Mouse (Mus musculus) embryo, embryonic 9.5 days (tissue): Measurements from ENCODE around the gene Slc39a11.

Experiments
- DNase-seq: peaks from one replicate; pipeline ENCODE4 v3.0.0-alpha.2; 2017; ENCODE audit errors: extremely low spot score

Slc39a11 gene

DNA sequence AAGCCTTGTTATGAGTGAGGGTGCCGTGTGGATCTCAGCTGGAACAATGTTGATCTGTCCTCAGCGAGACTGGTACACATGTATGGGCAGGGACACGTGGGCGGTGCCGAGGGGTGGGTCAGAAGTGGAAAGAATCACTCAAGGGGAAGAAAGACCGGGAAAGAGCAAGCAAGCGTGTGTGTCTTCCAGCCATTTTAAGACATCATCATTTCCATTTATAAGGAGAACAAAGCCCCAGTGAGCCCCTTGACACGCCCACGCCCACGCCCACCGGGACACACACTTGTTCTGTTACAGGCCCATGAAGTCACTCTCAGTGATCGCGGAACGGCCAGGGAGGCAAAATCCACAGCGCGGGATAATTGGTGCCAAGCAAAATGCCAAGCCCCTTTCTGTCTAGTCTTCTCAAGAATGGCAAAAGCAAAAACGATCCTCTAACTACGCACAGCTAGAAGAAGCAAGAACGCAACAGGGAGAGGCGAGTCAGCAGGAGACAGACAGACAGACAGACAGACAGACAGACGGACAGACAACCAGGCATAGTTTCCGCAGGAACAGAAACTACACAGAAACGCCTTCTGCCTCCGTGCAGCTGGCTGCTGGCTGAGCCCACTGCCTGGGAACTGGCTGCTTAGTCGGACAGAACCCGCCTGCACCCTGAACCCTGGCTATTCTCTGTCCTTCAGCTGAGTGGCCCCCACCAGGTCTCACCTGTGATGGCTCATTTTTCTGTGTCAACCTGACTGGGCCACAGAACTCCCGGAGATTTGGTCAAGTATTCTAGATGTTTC, 364.7 kb downstream of the Slc39a11 start:
- no peak for DNase-seq

DNA sequence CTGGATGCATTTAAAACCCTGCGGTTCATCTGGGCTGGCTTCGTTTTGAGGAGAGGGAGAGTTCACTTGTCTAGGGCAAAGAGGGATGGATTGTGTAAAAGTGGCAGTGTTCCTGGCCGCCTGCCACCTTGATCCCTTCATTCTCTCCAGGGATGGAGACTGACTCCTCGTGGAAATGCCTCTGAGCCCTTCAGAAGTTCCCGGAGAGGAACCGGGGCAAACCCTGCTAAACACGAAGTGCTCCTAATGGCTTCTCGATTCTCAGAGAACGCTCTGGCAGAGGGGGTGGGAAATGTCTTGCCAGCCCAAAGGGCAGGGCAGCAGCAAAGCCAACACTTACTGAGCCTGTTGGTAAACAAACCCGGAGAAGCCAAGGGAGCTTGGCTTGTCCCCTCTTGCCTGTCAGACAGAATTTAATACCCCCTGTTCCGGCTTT, 366.5 kb downstream of the Slc39a11 start:
- no peak for DNase-seq

DNA sequence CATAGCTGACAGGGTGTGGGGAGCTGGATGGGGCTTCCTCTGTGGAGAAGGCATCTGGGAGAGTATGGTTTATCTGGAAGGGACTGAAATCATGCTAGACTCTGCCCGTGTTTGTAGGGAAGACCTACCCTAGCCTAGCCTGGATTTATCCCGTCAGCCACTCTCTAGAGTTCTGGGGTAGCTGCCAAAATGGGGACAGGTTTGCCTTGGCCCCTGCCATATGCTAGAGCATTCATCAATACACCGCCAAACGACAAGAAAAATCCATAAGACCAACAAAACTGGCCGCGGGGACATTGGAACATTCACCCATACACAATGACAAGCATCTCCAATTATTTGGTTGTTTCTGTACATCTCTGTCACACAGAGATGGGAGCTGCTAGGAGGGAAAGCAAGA, 371.6 kb downstream of the Slc39a11 start:
- no peak for DNase-seq

DNA sequence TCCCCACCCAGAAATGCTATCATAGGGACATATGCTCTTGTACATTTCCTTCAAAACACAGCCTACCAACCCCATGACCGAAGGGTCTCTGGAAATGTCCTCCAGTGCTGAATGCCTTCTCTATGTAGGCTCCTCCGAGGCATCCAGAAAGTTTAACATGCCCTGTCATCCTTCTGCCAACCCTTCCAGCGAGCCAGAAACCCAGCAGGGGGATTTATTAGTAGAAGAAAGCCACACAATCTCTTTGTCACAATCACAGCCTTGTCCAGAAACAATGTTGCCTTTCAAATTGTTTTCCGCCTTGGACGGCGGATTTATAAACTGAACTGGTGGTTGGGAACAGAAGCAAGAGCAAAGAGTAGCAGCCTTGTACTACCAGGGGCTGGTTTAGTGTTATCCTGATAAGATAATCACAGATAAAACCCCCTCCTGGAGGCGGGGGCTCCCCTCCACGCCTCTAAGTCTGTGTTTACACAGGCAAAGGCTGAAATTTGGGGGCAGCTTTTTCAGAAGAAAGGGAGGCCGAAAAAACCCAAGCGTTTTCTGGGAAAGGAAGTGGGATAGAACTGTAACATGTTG, 372.8 kb downstream of the Slc39a11 start:
- no peak for DNase-seq

DNA sequence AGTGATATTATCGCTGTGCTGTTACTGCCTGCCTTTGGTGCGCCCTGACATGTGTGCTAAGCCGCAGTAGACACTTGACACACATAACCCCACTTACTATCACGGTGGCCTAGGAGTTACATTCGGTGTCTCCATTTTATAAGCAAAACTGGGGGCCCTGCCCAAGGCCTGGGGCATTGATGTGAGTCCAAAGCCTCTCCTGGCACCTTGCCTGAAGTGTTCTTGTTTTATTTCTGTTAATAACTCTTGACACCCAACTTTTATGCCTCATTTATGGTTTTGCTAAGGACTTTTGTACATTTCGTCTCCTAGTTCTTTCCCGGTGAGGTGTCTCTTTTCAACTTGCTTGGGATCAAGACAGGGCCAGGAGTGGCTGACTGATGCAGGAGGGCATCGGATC, 373.4 kb downstream of the Slc39a11 start:
- no peak for DNase-seq

DNA sequence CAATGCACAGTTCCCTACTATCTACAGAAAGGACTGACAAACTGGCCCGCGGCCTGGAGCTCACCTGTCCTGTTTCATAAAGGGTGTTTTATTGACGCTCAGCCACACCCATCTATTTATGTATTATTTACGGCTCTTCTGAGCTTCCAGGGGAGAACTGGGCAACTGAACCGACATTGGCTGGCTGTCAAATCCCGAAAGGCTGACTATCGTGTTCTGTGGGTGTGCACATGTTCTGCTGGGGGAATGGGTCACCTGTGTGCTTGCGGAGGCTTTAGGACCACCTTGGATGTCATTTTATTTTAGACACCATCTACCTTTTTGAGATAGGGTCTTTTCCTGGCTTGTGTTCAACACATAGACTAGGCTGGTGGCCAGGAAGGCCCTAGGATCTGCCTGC, 375.8 kb downstream of the Slc39a11 start:
- no peak for DNase-seq

DNA sequence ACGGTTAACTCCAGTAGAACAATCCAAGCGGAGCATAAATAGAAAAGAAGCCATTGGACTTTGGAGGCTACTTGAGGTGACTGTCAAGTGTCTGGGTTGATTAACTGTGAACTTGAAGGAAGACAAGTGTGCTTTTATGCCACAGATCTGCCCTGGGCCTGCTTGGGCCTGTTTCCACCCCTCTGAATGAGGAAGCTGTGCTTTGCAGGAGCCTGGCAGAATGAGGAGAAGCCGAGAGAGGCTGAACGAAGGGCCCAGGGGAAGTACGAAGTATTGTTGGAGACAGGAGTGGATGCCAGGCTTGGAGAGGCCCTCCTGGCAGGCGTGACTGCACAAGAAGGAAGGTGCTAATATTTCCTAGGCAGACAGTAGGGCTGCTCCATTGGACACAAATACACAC, 378.0 kb downstream of the Slc39a11 start:
- DNase-seq: no peak

DNA sequence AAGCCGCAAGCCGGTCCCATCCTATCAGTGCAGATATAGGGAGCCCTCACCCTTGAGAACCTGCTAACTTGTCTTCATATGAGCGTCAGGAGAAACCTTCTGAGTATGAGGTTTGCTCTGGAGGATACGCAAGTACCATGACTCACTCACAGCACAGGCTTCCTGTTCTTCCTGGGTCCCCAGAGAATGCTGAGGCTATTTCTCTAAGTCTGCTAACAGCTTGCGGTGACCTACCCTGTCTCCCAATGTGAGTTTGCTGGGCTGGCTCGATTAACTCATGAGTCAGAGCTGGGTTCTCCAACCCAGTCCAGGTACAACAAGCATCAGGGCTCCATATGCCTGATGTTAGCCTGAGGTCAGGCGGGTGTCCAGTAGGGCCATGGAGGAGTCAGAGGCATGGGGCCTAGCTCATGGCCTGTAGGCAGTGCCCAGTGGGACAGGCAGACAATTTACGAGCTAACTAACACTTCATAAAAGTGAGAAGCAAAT, 381.0 kb downstream of the Slc39a11 start:
- no peak for DNase-seq

DNA sequence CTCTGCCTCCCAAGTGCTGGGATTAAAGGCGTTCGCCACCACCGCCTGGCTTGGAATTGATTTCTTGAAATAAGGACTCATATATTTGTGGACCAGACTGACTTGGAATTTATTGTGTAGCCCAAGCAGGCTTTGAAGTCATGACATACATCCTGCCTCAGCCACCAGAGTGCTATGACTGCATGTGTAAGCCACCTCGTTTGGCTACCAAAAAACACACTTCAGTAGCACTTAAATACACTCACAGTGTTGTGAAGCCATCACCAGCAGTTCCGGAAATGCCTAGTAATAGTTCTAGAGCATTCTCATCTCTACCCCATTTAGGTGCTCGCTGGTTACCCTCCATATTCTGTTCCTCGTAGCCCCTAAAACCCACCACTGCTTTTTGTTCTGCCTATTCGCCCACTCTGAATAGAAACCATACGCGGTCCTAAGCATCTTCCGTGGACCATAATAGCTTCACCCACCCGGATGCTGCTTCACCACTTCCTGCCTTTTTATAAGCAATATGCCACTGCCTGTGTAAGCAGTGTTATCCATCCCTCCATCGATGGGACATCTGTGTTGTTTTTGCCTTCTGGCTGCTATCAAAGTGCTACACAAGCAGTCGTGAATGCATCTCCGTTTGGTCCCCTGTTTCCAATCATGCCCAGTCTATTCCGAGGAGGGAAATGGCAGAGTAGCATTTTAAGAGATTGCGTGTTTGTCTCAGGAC, 382.2 kb downstream of the Slc39a11 start:
- DNase-seq: no peak

DNA sequence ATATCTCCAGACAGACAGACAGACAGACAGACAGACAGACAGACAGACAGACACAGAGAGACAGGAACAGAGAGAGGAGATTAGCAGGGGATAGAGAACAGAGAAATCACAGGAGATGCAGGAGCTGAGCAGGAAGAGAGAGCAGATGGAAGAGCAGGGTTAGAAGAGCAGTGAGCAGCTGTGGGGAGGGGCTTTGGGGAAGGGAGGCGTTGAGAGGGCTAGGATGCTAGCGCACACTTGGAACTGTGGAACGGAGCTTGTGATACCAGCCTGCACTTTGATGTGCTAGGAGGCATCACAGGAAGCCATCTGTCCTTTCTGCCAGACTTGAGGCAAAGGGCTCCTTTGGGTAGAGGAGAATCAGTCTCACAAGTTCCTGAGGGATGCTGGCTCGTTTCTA, 383.2 kb downstream of the Slc39a11 start:
- no peak for DNase-seq

DNA sequence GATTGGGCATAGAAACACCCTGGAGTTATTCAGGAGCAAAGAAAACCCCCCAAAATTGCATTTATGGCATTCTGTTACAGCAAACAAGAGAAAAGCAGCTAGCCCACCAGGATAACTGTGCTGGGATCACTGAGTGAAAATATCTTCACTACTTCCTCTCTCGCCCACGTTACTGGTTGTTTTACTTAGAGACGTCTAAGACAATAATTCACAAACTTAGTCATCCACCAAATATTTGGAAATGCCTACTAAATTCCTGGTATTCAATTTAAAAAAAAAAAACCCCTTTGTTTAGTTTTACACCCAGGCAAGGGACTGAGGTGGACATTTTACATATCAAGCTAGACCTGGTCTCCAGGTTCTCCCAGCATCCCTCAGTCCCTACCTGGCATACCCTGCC, 384.3 kb downstream of the Slc39a11 start:
- DNase-seq: no peak

DNA sequence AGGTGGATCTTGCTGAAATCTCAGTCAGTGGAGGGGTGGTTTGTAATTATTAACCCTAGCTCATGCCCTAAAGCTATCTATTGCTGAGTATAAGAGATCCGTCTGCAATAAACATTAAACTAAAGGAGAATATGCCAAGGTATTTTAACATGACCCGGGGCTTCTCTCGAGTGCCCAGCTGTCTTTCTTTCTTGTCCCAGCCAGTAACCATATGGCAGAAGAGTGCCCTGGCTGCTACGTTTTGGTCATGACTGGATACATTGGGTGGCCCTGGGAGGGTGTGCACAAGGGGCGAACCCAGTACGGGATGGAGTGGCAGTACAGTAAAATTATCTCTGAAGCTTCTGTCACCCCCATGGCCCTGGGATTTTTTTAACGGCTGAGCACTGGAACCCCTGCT, 385.9 kb downstream of the Slc39a11 start:
- no peak for DNase-seq

DNA sequence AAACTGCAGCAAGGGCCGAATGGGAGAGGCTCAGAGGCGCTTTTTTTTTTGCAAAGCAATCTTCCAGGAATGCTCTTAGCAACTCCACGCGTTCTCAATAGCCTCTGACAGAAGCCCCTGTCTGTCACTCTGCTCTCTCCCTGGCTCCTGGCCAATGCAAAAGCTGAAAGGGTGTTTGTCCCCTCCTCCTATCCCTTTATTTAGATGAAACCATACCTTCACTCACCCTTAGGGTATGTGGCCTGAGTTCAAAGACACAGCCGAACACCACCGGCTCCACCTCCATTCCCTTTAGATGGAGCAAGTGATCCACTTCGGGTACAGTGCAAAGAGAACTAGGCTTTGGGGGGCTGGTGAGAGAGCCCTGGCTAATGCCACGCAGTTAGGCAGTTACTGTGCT, 387.8 kb downstream of the Slc39a11 start:
- DNase-seq: no peak

DNA sequence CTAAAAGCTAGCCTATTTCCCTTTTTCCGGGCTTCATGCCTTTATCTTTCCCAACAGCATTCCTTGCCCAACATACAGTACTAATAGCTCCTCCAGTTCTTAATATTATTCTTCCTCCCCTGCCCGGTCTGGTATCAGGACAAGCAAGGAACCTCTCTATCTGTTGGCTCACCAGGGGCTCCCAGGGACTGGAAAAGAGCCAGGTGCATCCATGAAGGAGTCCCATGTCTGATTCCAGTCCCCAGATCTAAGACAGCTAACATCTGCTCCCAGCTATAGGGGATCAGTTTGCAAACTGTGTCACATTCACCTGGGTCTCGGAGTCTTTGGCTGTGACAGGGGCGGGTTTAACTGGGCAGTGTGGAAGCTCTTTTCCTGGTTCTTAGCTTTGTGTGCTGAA, 388.5 kb downstream of the Slc39a11 start:
- DNase-seq: no peak

DNA sequence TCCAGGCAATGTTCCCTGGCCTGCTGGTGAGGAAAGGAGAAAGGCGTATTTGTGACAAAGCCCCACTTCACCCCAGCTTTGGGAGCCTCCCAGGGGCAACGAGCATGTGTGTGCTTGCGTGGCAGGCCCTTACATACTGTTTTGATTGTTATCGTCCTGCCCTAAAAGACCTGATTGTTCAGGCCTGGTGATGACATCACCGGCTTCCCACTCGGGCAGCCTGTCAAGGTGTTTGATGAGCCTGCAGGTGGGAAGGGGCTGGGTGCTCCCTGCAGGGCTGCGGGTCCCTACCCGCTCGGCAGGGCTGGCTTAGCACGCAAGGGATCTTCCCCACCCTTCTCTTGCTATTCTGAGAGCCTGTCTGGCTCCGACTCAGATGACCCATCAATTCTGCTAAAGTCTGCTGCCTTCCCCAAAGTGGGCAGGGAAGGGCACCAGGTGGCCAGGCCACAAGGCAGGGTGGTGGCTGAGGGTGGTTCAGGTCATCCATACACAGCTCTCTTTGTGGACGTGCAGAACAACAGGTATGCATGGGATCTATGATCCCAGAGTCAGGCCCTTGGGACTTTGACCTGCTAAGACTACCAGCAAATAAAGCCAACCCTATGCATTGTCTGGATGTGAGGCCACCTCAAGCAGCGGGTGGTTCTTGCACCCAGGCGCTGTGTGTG, 390.0 kb downstream of the Slc39a11 start:
- DNase-seq: no peak

DNA sequence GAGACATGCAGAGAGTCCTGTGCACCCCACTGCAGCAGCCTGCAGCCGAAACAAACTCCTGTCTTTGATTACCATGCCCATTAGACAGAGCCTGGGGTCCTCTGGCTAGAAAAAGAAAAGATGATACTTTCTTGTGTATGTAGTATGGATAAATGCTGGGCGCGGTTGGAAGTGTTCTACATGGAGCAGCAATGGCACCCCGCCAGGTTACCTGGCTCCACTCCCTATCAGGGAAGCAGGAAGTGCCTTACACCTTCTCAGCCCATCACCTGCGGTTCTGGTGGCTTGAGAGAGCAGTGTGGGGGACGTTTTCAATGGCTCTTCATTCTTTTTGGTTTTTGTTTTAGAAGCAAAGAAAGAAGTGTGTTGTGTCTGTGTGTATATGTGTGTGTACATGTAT, 391.9 kb downstream of the Slc39a11 start:
- no peak for DNase-seq

DNA sequence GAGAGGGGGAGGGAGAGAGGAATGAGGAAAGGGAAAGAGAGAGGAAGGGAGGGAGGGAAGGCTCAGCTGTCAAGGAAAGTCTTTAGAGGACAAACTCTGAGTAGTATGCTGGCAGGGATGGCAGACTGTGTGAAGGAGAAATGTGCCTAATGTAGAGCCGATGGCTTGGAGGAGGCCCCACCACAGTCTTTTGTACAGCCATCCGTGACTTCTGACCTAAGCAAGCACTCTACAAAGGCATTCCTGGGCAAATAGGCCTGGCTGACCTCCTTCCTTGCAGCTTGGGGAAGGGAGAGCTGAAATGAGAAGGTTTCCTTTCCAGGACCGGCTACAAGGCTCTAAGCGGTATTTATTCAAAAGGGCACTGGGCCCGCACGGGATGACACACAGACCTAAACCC, 395.2 kb downstream of the Slc39a11 start:
- DNase-seq: peak; percentile 29

DNA sequence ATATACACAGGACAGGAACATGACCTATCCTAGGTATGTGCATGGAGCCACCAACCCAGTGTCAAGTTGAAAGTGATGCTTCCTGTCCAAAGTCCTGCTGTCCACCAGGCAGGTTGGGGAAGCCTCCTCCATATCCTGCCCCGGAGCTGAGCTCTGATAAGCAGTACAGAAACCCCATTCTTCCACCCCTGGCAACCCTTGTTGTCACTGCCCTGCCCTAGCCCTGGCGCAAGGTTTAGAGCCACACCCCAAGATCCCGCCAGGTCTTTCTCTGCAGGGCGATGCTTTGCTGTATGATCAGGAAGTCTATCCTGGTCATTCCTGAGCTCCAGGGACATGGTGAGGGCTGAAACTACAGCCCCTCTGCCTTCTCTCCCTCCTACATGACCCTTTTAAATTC, 396.7 kb downstream of the Slc39a11 start:
- no peak for DNase-seq

DNA sequence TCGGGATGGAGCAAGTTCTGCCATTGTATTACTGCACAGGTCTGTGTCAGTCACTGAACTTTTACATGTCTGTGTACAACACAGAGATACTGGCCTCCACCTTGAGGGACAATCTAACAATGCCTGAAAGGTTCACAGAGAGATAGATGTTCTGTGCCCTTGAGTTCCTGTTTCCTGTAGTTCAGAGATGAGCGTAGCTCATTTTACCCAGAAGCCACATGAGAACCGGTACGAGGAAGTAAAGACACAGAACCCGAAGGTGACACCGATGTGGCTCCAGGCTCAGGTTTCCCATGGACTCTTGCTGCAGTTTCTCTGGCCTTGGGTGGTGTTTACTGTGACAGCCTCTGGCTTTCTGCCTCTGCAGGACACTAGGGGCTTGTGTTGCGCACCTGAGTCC, 398.7 kb downstream of the Slc39a11 start:
- DNase-seq: no peak

DNA sequence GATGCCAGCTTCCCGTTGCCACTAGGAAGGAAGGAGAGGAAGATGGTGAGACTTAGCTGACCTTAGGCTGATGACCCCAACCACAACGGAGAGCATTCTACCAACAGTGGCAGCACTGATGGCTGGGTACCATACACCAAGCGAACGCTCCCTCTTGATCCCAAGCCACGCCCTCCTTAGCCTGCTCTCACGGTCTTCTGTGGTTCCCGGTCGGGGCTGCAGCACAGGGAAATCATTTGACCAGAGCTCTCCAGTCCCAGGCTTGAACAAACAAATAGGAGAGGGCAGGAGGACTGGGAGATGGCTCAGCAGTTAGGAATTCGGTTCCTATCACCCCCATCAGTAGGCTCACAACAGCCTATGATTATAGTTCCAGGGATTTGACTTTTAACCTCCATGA, 403.4 kb downstream of the Slc39a11 start:
- DNase-seq: no peak

DNA sequence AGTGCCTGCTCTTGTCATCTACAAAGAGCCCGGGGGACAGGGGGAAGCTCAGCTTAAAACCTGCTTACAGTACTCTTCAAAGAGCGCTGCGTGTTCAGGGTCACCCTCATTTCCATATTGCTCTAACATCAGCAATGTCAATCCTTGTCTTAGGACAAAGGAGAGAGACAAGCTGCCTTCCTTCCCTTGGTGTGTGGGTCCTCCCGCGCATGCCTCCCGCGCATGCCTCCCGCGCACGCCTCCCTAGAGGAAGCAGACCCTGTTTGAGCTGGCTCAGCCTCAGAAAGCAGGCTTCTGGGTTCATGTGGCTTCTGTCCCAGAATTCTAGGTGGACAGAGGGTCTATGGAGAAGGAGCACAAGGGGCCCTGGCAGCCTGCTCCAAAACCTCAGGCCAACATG, 404.2 kb downstream of the Slc39a11 start:
- DNase-seq: no peak

DNA sequence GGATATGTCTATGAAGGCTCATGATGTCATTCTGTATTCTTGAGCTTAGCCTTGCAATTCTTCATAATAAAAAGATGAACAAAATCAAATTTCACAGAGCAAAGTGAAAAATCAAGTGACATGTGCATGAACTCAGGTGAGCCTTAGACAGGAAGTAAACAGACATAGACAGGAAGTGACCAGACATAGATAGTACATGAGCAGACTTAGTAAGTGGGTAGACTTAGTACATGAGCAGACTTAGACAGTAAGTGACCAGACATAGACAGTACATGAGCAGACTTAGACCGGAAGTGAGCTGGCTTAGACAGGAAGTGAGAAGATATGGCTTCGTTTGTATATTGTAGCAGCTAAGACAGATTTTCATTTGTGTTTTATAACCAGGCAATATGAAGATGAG, 415.4 kb downstream of the Slc39a11 start:
- DNase-seq: no peak
